Mouse (Mus musculus) induced T-regulatory cell, adult 2 months (primary cell): Measurements from ENCODE around the gene Ssh1.

Experiments used
- DNase-seq: peaks from one replicate; pipeline ENCODE4 v3.0.0-alpha.2; 2012; ENCODE audit warnings: low read depth

Ssh1 gene

DNA sequence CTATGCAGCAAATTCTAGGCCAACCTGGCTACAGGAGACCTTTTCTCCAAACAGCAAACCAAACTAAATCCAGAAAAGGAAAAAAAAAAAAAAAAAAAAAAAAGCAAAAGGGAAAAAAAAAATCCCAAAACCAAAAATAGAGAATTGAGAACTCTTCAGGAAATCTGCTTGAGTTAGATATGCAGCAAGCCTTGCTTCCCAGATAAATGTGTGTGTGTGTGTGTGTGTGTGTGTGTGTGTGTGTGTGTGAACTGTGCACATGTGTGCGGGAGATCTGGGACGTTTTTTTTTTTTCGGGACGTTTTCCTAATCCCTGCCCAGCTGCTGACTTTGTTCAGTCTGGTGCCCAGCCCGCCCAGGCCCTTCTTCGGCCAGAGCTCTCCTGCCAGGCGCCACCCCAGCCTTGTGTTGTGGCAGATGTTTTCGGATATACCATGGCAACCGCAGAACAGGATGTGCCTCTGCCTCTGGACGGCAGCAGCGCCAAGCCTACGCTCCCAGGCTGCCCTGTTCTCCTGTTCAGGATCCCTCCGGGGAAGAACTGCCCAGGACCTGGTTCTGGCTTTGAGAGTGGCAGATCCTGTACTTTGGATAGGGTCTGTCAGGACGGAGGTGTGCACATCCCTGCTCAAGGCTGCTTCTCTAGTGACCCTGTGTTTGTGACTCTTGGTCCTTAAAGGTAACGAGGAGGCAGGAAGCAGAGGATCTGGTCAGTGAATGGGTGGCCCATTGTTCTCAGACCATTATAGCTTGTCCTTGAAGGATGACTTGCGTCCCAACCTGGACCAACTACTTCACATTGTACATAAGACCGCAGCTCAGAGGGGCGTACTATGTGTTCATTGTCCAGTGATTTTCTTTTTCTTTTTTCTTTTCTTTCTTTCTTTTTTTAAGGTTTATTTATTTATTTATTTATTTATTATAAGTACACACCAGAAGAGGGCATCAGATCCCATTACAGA is 62.8 kb downstream of the Ssh1 start:
- peak; percentile 56 for DNase-seq

- DNase-seq, result no peak
Observed at GRCm38 (mm10) chr5:113929950-113930647, 63.6 kb downstream of the Ssh1 start.

- no peak for DNase-seq
Observed at GRCm38 (mm10) chr5:113929526-113929925, 64.2 kb downstream of the Ssh1 start.

DNA sequence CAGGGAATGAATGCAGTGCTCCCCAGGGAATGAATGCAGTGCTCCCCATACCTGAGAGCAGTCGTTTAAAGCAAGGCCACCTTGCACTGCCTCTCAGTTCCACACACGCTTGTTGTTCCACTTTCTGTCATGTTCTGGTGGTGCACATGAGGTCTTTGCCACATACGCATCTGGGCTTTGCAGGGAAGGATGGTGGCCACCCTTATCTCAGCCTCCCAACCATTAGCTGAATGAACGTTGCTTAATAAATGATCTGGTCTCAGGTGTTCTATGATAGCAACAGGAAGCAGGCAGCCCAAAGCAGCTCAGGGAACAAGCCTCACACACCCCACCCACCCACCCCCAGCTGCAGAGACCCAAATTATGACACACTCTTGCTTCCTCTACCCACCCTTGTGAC is 69.1 kb downstream of the Ssh1 start:
- DNase-seq, result no peak

- no peak for DNase-seq
Observed at GRCm38 (mm10) chr5:113921310-113922166, 72.2 kb downstream of the Ssh1 start.

- DNase-seq, result no peak
Observed at GRCm38 (mm10) chr5:113919060-113919459, 74.6 kb downstream of the Ssh1 start.

DNA sequence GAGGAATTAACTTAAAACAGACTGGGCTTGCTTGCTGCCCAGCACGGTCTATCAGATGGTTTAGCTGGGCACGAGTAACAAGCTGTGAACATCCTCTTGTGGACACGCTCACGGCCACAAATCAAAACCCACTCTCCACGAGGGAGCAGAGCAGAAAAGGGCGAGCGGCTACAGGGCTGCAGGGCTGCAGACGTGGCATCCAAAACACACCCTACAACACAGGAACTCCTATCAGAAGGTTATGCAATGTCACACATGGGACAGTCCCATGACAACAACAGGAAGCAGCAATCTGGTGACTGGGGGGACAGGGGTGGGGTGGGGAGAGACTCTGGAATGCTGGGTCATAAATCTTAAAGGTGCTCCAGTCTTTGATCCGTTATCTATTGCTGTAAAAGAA is 75.0 kb downstream of the Ssh1 start:
- peak; percentile 34 for DNase-seq

GRCm38 (mm10) chr5:113910705-113911104 is 83.0 kb downstream of the Ssh1 start:
- DNase-seq, result no peak

GRCm38 (mm10) chr5:113910065-113910701 is 83.5 kb downstream of the Ssh1 start:
- DNase-seq, result peak; percentile 43

- DNase-seq, result peak; percentile 99
Observed at GRCm38 (mm10) chr5:113908592-113909441, 84.9 kb downstream of the Ssh1 start, which contains the start of gene Coro1c. Gene Coro1c, minus strand, starts transcription at chr5:113908758.

DNA sequence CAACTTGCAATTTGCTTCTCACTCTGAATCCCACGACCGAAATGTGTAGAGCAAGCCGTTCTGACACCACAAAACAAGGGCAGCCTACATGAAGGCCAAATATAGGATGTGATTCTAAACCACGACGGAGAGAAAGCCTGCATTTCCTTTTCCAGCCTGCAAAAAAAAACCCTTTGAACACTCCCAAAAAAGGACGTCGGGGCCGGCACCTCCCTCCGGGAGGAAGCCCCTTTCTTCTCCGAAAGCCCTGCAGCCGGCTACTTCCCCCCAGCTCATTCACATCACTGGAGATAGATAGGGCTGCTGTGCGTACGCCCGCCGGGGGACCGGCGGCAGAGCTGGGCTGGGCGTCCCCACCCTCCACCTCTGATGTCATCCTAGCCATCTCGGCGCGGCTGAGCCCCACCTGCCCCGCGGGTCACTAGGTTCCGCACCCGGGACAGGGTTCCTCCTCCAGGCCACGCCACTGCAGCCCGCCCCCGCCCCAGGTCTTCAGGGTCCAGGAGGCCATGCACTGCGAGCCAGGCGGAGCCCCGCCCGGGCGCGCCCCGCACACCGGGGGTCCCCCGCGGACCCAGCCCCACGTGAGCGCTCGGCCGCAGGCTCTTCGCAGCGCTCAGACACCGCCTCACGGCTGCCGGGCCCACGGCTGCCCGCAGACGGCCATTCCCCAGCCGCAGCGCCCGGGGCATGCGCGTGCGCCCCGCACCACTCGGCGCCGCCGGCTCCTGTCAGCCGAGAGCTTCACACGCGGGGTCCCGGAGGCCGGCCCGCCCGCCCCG is 85.7 kb downstream of the Ssh1 start:
- peak; percentile 80 for DNase-seq

DNA sequence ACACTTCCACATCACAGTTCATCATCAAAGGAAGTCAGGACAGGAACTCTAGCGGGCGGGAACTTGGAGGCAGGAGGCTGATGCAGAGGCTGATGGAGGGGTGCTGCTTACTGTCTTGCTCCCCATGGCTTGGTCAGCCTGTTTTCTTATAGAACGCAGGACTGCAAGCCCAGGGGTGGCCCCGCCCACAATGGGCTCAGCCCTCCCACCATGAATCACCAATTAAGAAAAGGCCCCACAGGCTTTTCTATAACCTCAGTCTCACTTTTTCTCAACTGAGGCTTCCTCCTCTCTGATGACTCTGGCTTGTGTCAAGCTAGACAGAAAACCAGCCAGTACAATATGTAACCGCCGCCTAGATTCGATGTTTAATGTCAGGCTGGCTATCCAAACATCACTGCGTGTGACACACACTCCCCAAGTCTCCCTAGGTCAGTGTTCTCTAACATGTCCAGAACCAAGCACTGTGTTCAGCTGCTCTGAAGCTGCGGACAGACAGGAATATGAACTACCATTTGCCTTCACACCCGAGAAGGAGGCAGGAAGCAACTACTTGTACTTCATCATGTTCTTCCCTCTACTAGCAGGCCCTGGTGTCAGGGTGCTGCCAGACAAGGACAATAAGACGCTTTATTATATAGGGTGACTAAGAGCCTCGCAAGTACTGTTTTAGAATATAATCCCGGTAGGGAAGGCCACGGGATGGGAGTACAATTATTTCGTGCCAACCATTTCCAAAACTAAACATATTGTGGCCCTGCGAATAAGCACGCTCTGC is 86.5 kb downstream of the Ssh1 start:
- peak; percentile 79 for DNase-seq

GRCm38 (mm10) chr5:113904987-113905386 is 88.7 kb downstream of the Ssh1 start:
- DNase-seq, result no peak

DNA sequence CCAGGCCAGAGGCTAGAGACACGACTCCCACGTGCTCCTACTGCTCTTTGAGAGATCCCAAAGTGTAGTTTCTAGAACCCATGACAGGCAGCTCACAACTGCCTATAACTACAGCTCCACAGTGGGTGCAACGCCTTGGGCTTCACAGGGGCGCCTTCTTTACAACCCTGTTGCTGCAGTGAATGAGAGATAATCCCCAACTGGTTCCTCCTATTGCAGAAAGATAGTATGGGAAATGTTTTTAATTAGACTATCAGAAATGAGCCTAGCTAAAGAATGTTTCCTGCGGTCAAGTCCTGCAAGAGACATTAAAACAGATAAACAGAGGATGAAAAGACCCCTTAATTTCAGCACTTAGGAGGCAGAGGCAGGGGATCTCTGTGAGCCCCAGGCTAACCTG is 90.7 kb downstream of the Ssh1 start:
- no peak for DNase-seq

GRCm38 (mm10) chr5:113902017-113902416 is 91.7 kb downstream of the Ssh1 start:
- DNase-seq, result no peak

- no peak for DNase-seq
Observed at GRCm38 (mm10) chr5:113901074-113901571, 92.6 kb downstream of the Ssh1 start.

DNA sequence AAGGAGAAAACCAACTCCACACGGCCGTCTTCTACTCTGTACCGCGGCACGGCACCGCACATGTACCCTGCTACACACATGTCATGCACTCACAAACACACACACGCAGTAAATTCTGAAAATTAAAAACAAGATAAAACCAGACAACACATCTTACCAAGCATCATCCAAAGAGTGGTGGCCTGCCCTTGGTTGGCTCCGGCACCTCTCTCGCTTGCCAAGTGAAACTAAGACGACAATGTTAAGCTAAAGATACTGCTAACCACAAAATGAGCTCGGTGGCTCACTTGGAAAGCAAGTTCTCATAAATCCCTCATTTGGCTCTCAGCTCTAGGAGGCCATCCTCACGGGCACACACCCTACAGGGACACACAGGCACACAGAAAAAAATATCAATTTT is 94.2 kb downstream of the Ssh1 start:
- peak; percentile 58 for DNase-seq

- no peak for DNase-seq
Observed at GRCm38 (mm10) chr5:113892005-113892404, 101.7 kb downstream of the Ssh1 start.

GRCm38 (mm10) chr5:113890874-113891273 is 102.8 kb downstream of the Ssh1 start:
- no peak for DNase-seq
